Mouse (Mus musculus) heart, adult 8-10 months (tissue): ENCODE results near the gene Bcorl1. TPM values are rescaled to one million over a fixed set of nuclear protein-coding genes. Genes with fewer than 3 reads are reported as not detected.

Source experiments
- DNase-seq: peaks from one replicate; pipeline ENCODE4 v3.0.0; 2022; ENCODE audit warnings: low spot score
- total RNA-seq, 4 experiments: library from RNA; stranded (reverse); gene quantifications; 2 replicates each; pipeline ENCODE4 v1.2.4; 2022

The Bcorl1 gene
- 1 to 10 TPM; 4.9 to 6.1 (median 5.5) TPM for total RNA-seq

GRCm38 (mm10) chrX:48341141-48341540, at the start of gene Bcorl1:
Gene Bcorl1 (plus strand): TSS chrX:48341358.
- peak; percentile 17 for DNase-seq

- DNase-seq = no peak
Measured at GRCm38 (mm10) chrX:48291413-48291812, 49.7 kb upstream of the Bcorl1 start.

GRCm38 (mm10) chrX:48305356-48305755, 35.8 kb upstream of the Bcorl1 start:
- no peak for DNase-seq

DNA sequence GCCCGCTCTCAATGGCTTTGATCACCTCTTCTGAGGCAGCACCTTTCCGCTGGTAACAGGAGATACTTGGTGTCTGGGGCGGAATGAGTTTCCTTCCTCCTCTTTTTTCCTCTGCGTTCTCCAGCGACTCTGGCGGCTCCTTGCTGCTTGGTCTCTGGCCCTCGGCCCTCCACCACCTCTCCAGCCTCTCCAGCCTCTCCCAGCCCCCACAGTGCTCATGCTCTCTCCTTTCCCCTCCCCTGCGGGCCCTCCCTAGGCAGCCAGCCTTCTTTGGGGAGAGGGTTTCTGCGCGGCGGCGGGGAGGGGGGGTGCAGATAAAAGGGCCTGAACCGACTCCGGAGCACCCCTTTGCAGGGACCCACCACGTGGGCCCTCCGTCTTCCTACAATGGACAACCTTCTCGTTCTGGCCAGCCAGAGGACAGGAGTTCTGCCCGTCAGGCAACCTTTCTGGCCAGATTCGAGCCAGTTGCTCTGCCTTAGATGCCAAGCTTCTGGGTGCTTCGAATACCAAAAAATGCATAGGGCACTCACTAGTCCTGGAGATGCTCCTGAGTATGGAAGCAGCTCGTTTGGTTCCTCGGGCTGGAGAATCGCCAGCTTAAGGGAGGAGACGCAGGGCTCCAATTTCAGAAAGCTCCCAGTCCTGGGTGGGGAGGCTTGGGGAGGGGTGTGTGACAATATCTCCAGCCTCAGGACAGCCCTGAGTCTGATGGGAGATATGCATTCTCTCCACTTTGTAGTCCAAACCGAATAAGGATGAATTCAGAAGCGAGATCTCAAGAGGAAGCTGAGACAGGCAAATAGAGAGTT, 30.2 kb upstream of the Bcorl1 start:
- no peak for DNase-seq

DNA sequence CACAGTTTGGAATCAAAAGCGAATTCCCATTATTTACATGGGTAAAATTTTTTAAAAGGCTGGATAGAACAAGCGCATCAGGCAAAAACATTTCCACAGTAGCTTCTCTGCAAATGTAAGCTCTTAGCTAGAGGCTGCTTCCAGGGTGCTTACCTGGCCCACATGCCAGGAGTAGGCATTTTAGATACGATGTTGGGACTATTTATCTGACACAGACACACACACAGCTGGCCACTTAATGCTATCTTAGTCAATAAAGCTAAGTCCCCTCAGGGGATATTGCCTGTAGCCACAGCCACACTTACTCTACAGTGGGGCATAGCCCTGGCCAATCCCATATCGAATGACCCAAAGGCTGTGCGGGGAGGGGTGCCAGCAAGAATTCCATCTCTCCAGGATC, 29.4 kb upstream of the Bcorl1 start:
- no peak for DNase-seq

- DNase-seq = peak; percentile 84
Measured at GRCm38 (mm10) chrX:48314530-48315079, 26.6 kb upstream of the Bcorl1 start.

GRCm38 (mm10) chrX:48317444-48317843, 23.7 kb upstream of the Bcorl1 start:
- DNase-seq = no peak

GRCm38 (mm10) chrX:48318194-48318593, 23.0 kb upstream of the Bcorl1 start:
- DNase-seq = no peak

- peak; percentile 0 for DNase-seq
Measured at GRCm38 (mm10) chrX:48340441-48341049, 613 bp upstream of the Bcorl1 start.

DNA sequence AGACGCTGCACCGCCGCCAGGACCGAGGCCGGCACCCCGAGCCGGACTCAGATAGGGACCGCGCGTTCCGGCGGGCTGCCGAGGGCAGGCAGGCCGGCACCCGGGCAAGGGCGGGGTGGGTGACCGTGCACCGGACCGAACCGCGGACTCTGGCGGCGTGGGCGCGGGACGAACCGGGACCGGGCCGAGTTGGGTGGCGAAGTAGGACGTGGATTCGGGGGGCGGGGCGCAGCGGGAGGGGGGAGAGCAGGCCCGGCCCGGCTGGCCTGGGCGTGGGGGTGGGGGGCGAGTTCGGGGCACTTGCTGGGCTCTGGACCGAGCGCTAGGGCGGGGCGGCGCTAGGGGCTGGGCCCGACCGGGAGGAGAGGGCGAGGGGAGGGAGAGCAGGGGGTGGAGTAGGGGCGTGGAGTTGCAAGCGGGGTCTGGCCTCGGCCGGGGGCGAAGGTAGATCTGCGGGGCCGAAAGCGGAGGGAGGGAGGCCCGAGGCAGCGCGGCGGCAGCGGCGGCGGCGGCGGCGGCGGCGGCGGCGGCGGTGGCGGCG, 533 bp downstream of the Bcorl1 start:
- DNase-seq = peak; percentile 34

DNA sequence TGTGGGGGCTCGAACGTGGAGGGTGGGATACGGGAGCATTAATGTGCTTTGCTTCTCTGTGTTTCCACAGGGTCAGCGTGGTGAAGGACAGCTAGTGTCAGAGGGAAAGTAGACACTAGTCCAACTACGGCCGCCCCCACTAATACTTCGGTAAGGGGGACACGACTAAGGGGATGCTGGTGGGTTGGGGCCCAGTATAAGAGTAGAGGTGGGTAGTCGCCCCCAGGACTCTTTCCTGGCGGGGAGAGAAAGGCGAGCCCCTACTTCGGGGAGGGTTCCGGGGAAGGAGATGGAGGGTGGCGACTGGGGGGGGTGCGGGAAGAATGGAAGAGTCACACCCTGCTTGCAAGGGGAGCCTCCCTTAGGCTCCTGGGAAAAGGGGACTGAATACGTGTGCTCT, 1.6 kb downstream of the Bcorl1 start:
- DNase-seq = peak; percentile 1

DNA sequence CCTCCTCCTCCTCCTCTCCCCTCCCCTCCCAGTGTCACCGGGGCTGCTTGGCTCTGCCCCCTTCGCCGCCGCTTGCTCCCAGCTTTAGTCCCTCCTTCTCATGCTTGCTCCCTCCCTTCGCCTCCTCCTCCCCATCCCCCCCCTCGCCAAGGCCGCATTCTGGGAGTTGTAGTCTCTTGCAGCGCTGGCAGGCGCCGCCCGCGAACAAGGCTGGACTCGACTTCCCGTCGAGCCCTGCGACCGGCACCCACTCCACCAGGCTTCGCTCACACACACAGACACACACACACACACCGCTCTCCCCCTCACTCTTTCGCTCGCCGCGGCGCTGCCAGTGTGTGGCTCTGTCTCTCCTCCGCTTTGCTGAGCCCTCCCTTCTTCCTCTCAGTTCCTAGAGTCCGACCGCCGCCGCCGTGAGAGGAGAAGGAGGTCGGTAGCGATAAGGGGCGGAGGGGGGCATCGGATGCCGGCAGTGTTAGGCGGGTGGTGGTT, 2.3 kb downstream of the Bcorl1 start:
- DNase-seq = peak; percentile 81

DNA sequence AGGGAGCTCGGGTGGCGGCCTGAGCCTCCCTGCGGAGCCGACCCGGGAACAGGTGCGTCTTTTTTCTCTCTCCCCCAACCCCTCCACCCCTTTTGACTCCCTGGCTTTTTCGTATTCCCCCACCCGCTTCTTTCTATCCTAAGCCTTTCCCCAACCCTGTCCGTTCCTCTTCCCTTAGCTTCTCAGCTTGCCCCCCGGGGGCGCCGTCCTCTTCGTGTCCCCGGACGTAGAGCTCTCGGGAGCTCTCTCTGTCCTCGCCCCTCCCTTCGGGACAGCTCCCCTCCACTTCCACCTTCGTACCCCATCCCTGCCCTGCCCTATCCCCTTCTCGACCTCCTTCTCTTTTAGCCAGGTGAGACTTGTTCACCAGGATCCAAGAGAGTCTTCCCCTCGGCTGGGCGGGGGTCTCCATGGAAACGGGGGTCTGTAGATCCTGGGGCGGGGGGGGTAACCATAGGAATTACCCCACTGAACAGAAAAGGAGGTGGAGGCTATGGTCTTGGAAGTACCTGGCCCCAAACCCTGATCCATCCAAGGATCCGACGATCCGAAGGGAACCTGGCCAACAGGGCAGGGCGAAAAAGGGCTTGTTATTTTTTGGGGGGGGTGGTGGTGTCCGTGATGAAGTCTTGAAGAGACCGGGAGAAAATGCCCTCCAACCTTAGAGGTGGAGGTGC, 2.9 kb downstream of the Bcorl1 start:
- DNase-seq = no peak

DNA sequence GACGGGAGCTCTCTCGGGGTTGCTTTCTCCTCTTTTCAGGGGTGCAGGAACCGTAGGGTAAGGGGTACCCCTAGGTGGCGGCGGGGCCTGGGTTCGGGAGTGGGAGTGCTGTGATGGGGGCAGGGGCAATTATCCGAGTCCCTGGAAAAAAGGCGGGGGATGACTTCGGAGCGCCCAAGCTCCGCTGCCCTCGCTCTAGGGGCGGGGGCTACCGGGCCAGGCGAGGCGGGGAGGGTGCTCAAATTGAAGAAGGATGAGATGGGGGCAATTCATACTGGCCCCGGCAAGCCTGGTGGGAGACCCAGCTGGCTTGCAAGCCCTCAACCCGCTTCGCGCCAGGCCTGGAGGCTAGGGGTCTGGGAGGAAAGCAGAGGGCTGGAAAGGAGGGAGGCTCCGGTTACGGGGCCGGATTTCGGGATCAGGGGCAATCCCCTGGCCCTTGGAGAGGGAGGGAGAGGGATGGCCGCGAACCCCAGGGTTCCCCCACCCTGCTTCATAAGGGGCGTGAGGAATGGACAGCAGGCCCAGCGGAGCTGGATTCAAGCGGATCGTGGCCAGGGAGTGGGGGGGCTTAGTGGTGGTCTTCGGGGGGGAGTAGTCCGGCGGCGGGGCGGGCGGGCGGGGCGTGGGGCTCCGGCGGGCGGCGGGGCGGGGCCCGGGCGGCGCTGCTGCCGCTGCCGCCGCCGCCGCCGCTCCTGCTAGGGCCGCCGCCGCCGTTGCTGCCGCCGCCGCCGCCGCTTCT, 3.7 kb downstream of the Bcorl1 start:
- DNase-seq = peak; percentile 1

GRCm38 (mm10) chrX:48345385-48345932, 4.3 kb downstream of the Bcorl1 start:
- DNase-seq = no peak

- DNase-seq = no peak
Measured at GRCm38 (mm10) chrX:48355346-48355745, 14.2 kb downstream of the Bcorl1 start.

GRCm38 (mm10) chrX:48365836-48366577, 24.8 kb downstream of the Bcorl1 start:
- DNase-seq = no peak

- DNase-seq = no peak
Measured at GRCm38 (mm10) chrX:48367841-48368240, 26.7 kb downstream of the Bcorl1 start.

DNA sequence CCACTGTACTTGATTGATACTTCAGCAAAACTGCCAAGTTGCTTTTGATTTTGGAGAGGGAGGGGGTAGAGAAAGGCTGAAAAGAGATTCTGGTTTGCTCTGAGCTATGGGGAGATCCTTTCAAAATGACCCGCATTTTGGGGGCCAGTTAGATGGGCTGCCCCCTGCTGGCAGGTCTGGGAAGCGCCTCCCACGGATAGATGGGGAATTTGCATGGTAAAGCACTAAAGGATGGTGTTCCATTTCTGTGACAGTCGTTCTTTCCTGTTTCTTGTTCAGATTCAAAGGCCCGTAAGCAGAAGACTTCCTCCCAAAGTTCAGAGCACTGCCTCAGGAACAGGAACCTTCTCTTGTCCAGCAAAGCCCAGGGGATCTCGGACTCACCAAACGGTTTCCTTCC, 42.5 kb downstream of the Bcorl1 start:
- DNase-seq = peak; percentile 31

- DNase-seq = no peak
Measured at GRCm38 (mm10) chrX:48385927-48386326, 44.8 kb downstream of the Bcorl1 start.
